Mouse (Mus musculus): ENCODE data around the gene Cblc.

- no peak for TF ChIP-seq CTCF (IDR thresholded peaks at IDR 0.05; ENCODE audit: low read depth, low read length)
- no peak for TF ChIP-seq POLR2A (IDR thresholded peaks at IDR 0.05; ENCODE audit: borderline replicate concordance, low read depth, low read length)
These were observed 32.0 kb downstream of the Cblc start for GRCm38 (mm10) chr7:19764581-19764980.

Measured in bone marrow macrophage, adult 2 months (primary cell).